Mouse (Mus musculus) G1E-ER4 (cell line): ENCODE results near the gene 4930539E08Rik. TPM values are rescaled to one million over a fixed set of nuclear protein-coding genes. Genes with fewer than 3 reads are reported as not detected.

Experiments
- GATA1 ChIP-seq: IDR thresholded peaks from one replicate; pipeline ENCODE4 v1.8.0; 2012; ENCODE audit warnings: low read length, inconsistent platforms
- polyA plus RNA-seq: library from polyadenylated mRNA; stranded (reverse); fragments of >175 nt; gene quantifications from 2 replicates; pipeline ENCODE4 v1.2.3, GENCODE M21; 2012

Gene 4930539E08Rik
- polyA plus RNA-seq, 1 experiment = not detected

- TF ChIP-seq GATA1 = no peak
These were observed 5.7 kb downstream of the 4930539E08Rik start for GRCm38 (mm10) chr17:28909252-28909941.

- TF ChIP-seq GATA1 = no peak
These were observed 7.2 kb downstream of the 4930539E08Rik start for GRCm38 (mm10) chr17:28907959-28908358.

GRCm38 (mm10) chr17:28905377-28905916 lies 9.7 kb downstream of the 4930539E08Rik start:
- no peak for TF ChIP-seq GATA1

- TF ChIP-seq GATA1 = no peak
These were observed 10.4 kb downstream of the 4930539E08Rik start for GRCm38 (mm10) chr17:28904546-28905376.

- no peak for TF ChIP-seq GATA1
These were observed 13.6 kb downstream of the 4930539E08Rik start for GRCm38 (mm10) chr17:28901559-28901958.

GRCm38 (mm10) chr17:28899427-28899826 lies 15.7 kb downstream of the 4930539E08Rik start:
- TF ChIP-seq GATA1 = no peak

- no peak for TF ChIP-seq GATA1
These were observed 16.9 kb downstream of the 4930539E08Rik start for GRCm38 (mm10) chr17:28898249-28898648.

GRCm38 (mm10) chr17:28897817-28898216 lies 17.3 kb downstream of the 4930539E08Rik start:
- no peak for TF ChIP-seq GATA1

- TF ChIP-seq GATA1 = no peak
These were observed 18.9 kb downstream of the 4930539E08Rik start for GRCm38 (mm10) chr17:28896095-28896780.

- TF ChIP-seq GATA1 = no peak
These were observed 19.8 kb downstream of the 4930539E08Rik start for GRCm38 (mm10) chr17:28895217-28895875.

- TF ChIP-seq GATA1 = no peak
These were observed 20.9 kb downstream of the 4930539E08Rik start for GRCm38 (mm10) chr17:28894050-28894767.

GRCm38 (mm10) chr17:28886266-28886665 lies 28.9 kb downstream of the 4930539E08Rik start:
- TF ChIP-seq GATA1 = no peak

GRCm38 (mm10) chr17:28885231-28885630 lies 29.9 kb downstream of the 4930539E08Rik start:
- TF ChIP-seq GATA1 = no peak

GRCm38 (mm10) chr17:28883941-28884516 lies 31.1 kb downstream of the 4930539E08Rik start:
- no peak for TF ChIP-seq GATA1

GRCm38 (mm10) chr17:28882810-28883209 lies 32.3 kb downstream of the 4930539E08Rik start:
- TF ChIP-seq GATA1 = no peak
